Mouse (Mus musculus): ENCODE measurements around the gene 1700007K13Rik. TPM values are rescaled to one million over a fixed set of nuclear protein-coding genes. Genes with fewer than 3 reads are reported as not detected.
"Not testable (repeated sequence)": the region's sequence is repeated elsewhere in the genome, so short reads cannot be mapped to it uniquely, and the experiment has no call there.

1700007K13Rik gene
- polyA plus RNA-seq, 1 experiment from 2014 or later: 0.80 TPM

DNA sequence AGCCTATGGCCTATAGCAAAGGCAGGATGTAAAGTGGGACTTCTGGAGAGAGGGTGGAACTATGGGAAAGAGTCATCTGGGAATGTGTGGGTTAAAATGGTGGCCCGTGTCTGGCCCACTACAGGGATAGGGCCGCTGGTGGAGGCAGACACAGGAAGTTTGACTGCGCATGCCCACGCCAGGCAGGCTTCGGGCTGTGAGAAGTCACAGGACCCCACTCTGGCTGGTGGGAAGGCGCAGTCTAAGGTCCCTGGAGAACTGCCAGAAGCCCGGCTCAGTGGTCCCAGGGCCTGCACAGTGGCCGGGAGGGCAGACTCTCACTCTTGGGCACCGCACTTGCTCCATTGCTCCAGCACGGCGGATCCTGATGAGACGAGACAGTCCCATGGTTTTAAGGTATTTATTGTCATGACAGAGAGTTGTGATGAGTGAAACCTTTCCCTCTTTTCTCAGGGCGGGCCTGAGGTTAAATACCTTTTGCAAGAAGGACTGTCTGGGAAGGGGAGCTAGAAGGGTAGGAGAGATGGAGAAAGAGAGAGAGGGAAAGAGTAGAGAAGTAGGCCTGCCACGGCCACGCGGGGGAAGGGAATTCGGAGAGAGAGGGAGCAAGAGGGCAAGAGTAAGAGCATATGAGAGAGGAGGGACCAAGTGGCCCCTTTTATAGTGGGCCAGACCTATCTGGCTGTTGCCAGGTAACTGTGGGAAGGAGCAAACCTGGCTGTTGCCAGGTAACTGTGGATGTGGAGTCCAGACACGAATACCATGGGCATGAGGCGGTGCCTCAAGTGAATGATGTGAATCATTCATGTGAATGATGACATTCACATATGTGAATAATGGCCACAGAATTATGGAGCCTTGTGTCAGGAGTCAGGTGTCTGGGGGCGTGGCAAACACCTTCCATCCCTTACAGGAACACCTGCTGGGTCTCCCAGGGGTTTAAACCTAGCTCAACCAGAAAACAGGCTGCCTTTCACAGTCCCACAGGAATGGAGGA is 13.4 kb upstream of the 1700007K13Rik start:
- H3K9me3 ChIP-seq (replicated peaks; ENCODE audit: control insufficient read depth, low read length): no peaks in the 10 kb centered on the region
- H3K27me3 ChIP-seq (ENCODE audit: control insufficient read depth, insufficient read depth, low read length): no peaks in the 10 kb centered on the region
- no peak overlapping the region for H3K27ac ChIP-seq (ENCODE audit: low read length)
- WGBS: 62% methylated on average over 20 of the region's 20 CpGs
- 0 out of 2 replicates have a peak overlapping the region, but pooled peaks have one; percentile 9 for H3K9ac ChIP-seq (ENCODE audit: low read length)
- no peak for ATAC-seq (ENCODE audit: insufficient read depth, low FRiP score)
- no peaks in the 10 kb centered on the region for H3K36me3 ChIP-seq (ENCODE audit: control insufficient read depth, insufficient read depth, low read length)
- no peaks in the 10 kb centered on the region for H3K4me1 ChIP-seq (ENCODE audit: control insufficient read depth, insufficient read depth, low read length)
- peak overlapping the region; percentile 24 for H3K4me3 ChIP-seq (replicated peaks; ENCODE audit: low read length)
- H3K4me2 ChIP-seq (ENCODE audit: low read depth, low read length): peak overlapping the region; percentile 22; the same call in 1 of the 2 replicates

DNA sequence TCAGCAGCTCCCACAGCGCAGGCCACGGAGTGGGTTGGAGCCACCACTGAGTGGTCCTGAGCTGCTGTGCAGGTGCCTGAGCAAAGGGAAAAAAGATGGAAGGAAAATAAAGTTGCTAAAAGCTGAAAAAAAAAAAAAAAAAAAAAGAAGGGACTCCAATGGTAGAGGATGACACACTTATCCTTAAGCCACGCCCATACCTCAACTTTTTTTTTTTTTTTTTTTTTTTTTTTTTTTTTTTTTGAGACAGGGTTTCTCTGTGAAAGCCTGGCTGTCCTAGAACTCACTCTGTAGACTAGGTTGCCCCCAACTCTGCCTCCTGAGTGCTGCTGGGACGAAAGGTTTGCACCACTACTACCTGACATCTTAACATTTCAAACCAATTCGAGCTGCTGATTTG is 11.9 kb upstream of the 1700007K13Rik start:
- H3K4me2 ChIP-seq (ENCODE audit: low read depth, low read length); H3K27me3 ChIP-seq (ENCODE audit: control insufficient read depth, insufficient read depth, low read length); H3K36me3 ChIP-seq (ENCODE audit: control insufficient read depth, insufficient read depth, low read length); ATAC-seq (ENCODE audit: insufficient read depth, low FRiP score); H3K4me1 ChIP-seq (ENCODE audit: control insufficient read depth, insufficient read depth, low read length); H3K27ac ChIP-seq (ENCODE audit: low read length); H3K9ac ChIP-seq (ENCODE audit: low read length); H3K9me3 ChIP-seq (replicated peaks; ENCODE audit: control insufficient read depth, low read length); H3K4me3 ChIP-seq (replicated peaks; ENCODE audit: low read length): not testable (repeated sequence)
- 93% methylated on average over 5 of the region's 5 CpGs for WGBS

DNA sequence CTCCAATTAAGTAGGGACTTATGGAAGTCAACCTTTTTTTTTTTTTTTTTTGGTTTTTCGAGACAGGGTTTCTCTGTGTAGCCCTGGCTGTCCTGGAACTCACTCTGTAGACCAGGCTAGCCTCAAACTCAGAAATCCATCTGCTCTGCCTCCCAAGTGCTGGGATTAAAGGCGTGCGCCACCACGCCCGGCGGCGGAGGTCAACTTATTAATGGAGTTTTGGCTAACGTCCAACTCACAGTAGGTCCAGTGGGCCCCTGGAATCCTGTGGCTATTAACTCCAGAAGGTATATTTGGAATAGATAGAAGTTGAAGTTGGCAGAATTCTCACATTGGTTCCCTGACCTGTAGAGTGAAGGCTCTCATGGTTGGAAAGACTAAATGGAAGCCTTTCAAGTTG is 5.9 kb upstream of the 1700007K13Rik start:
- peaks cover 31% of the 10 kb centered on the region for H3K36me3 ChIP-seq (ENCODE audit: control insufficient read depth, insufficient read depth, low read length)
- not testable (repeated sequence) for H3K4me1 ChIP-seq (ENCODE audit: control insufficient read depth, insufficient read depth, low read length); H3K9me3 ChIP-seq (replicated peaks; ENCODE audit: control insufficient read depth, low read length); H3K9ac ChIP-seq (ENCODE audit: low read length); ATAC-seq (ENCODE audit: insufficient read depth, low FRiP score); H3K27me3 ChIP-seq (ENCODE audit: control insufficient read depth, insufficient read depth, low read length); H3K27ac ChIP-seq (ENCODE audit: low read length); H3K4me2 ChIP-seq (ENCODE audit: low read depth, low read length); H3K4me3 ChIP-seq (replicated peaks; ENCODE audit: low read length)
- 91% methylated on average over 8 of the region's 8 CpGs for WGBS

DNA sequence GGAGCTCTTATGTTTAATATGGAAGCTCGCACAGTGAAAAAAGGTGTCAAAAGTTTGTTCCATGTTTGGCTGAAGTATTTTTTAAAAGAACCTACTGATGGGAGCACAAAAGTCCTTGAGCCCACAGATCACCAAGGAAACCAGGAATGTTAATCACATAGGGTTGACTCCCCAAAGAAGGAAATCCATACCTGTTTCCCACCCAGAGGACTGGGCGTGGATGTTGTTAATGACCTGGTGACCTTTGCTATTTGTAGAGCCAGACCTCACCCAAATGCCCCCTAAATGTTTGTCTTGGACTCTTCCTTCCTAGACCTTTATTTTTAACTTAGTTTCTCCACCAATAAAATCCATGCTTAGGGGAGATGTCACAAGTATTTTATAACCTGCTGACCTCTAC is 4.5 kb upstream of the 1700007K13Rik start:
- Histone ChIP-seq H3K4me1 (ENCODE audit: control insufficient read depth, insufficient read depth, low read length) (peaks cover 3% of the 10 kb centered on the region; the same call in 1 of the 2 replicates), H3K9ac (ENCODE audit: low read length) (no peak overlapping the region), H3K27ac (ENCODE audit: low read length) (no peak overlapping the region), H3K27me3 (ENCODE audit: control insufficient read depth, insufficient read depth, low read length) (no peaks in the 10 kb centered on the region), H3K4me3 (replicated peaks; ENCODE audit: low read length) (no peak overlapping the region), H3K4me2 (ENCODE audit: low read depth, low read length) (no peak overlapping the region), H3K9me3 (replicated peaks; ENCODE audit: control insufficient read depth, low read length) (no peaks in the 10 kb centered on the region), H3K36me3 (ENCODE audit: control insufficient read depth, insufficient read depth, low read length) (peaks cover 31% of the 10 kb centered on the region)
- 84% methylated on average over 2 of the region's 2 CpGs for WGBS
- no peak for ATAC-seq (ENCODE audit: insufficient read depth, low FRiP score)

DNA sequence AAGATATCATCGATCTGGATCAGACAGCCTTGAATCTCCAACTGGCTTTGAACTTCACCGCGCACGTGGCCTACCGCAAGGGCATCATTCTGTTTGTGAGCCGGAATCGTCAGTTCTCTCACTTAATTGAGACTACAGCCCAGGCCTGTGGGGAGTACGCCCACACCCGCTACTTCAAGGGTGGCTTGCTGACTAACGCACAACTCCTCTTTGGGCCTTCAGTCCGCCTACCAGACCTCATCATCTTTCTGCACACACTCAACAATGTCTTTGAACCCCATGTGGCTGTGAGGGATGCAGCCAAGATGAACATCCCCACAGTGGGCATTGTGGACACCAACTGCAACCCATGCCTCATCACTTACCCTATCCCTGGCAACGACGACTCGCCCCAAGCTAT is 3.3 kb upstream of the 1700007K13Rik start:
- WGBS: 97% methylated on average over 14 of the region's 14 CpGs
- Histone ChIP-seq H3K4me1 (ENCODE audit: control insufficient read depth, insufficient read depth, low read length) (peaks cover 3% of the 10 kb centered on the region; the same call in 1 of the 2 replicates), H3K4me3 (replicated peaks; ENCODE audit: low read length) (no peak overlapping the region), H3K27ac (ENCODE audit: low read length) (no peak overlapping the region), H3K9ac (ENCODE audit: low read length) (no peak overlapping the region), H3K9me3 (replicated peaks; ENCODE audit: control insufficient read depth, low read length) (no peaks in the 10 kb centered on the region), H3K4me2 (ENCODE audit: low read depth, low read length) (no peak overlapping the region), H3K27me3 (ENCODE audit: control insufficient read depth, insufficient read depth, low read length) (0 out of 2 replicates have a peak, but pooled peaks cover 3% of the 10 kb centered on the region), H3K36me3 (ENCODE audit: control insufficient read depth, insufficient read depth, low read length) (peaks cover 31% of the 10 kb centered on the region)
- no peak for ATAC-seq (ENCODE audit: insufficient read depth, low FRiP score)

DNA sequence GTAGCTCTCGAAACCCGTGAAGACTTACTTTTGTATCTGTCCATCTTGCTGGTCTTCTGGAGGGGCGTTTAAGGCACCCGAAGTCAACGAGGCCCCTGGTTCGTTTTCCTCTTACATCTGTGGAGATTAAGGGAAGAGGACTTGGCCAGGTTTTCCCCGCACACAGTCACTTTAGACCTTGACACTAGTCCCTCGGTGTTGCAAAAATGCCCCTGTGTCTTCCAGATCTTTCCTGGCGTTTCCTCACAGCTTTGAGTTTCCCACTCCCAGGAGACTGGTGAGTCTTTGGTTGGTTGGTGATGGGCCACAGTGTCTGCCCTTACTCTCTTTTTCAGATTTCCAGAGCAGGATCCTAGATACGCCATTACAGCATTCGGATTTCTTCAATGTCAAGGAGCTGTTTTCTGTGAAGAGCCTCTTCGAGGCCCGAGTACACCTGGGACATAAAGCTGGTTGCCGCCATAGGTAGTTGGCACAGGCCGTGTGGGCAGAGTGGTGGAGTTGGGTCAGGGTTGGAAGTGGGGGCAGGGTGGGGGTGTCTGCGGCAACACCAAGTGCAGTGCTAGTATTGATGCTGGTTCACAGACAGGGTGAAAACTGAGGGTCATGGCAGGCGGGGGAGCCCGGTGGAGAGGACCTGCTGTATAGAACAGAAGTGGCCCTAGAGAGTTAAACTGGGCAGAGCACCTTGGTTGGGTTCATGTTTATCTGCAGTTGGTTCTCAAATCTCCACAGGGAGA is 2.5 kb upstream of the 1700007K13Rik start:
- peaks cover 31% of the 10 kb centered on the region for H3K36me3 ChIP-seq (ENCODE audit: control insufficient read depth, insufficient read depth, low read length)
- ATAC-seq (ENCODE audit: insufficient read depth, low FRiP score): no peak
- 54% methylated on average over 18 of the region's 18 CpGs for WGBS
- H3K4me2 ChIP-seq (ENCODE audit: low read depth, low read length): peak overlapping the region; percentile 88
- peak overlapping the region; percentile 98 for H3K9ac ChIP-seq (ENCODE audit: low read length)
- H3K9me3 ChIP-seq (replicated peaks; ENCODE audit: control insufficient read depth, low read length): no peaks in the 10 kb centered on the region
- peak overlapping the region; percentile 95 for H3K4me3 ChIP-seq (replicated peaks; ENCODE audit: low read length)
- 0 out of 2 replicates have a peak, but pooled peaks cover 3% of the 10 kb centered on the region for H3K27me3 ChIP-seq (ENCODE audit: control insufficient read depth, insufficient read depth, low read length)
- H3K27ac ChIP-seq (ENCODE audit: low read length): no peak overlapping the region
- H3K4me1 ChIP-seq (ENCODE audit: control insufficient read depth, insufficient read depth, low read length): peaks cover 3% of the 10 kb centered on the region; the same call in 1 of the 2 replicates

DNA sequence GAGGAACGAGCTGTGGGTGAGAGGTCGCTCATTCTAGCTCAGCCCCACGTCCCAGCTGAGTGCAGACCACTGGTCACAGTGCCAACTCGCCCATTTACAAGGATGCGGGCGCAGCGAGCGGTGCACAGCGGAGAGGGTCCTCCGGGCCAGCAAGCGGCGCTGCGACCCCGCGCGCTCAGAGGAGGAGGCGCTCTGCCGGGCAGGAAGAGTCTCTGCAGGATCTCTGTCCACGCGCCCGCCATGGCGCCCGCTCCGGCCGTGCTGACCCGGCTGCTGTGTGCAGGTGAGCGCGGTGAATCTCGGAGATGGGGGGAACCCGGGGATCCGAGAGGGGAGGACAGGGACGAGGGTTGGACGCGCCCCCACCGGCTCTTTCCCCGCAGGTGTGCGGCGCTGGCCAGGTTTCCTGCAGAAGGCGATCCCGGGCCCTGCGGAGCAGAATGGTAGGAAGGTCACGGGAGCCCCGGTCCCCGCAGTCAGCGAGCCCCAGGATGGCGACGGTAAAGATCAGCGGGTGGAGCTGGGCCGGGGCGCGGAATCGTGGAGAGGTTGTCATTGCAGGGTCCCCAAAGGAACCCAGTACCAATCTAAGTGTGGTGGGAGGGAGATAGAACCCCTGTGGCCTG is 1.8 kb upstream of the 1700007K13Rik start, which contains the start of gene Mrps2:
Gene Mrps2 (plus strand): TSS at position 207 of the 626 bp plus-strand sequence.
- Histone ChIP-seq H3K4me2 (ENCODE audit: low read depth, low read length) (peak within 1 kb of the TSS; percentile 88), H3K9ac (ENCODE audit: low read length) (peak within 1 kb of the TSS; percentile 98), H3K9me3 (replicated peaks; ENCODE audit: control insufficient read depth, low read length) (no peaks in the 10 kb centered on the region), H3K4me3 (replicated peaks; ENCODE audit: low read length) (peak within 1 kb of the TSS; percentile 95), H3K36me3 (ENCODE audit: control insufficient read depth, insufficient read depth, low read length) (peaks cover 30% of the 10 kb centered on the region), H3K27ac (ENCODE audit: low read length) (peak within 1 kb of the TSS; percentile 22; the same call in 1 of the 2 replicates), H3K27me3 (ENCODE audit: control insufficient read depth, insufficient read depth, low read length) (0 out of 2 replicates have a peak, but pooled peaks cover 3% of the 10 kb centered on the region), H3K4me1 (ENCODE audit: control insufficient read depth, insufficient read depth, low read length) (peaks cover 3% of the 10 kb centered on the region; the same call in 1 of the 2 replicates)
- WGBS: under 1% methylated on average over 52 of the region's 52 CpGs
- peak; percentile 93 for ATAC-seq (ENCODE audit: insufficient read depth, low FRiP score)

DNA sequence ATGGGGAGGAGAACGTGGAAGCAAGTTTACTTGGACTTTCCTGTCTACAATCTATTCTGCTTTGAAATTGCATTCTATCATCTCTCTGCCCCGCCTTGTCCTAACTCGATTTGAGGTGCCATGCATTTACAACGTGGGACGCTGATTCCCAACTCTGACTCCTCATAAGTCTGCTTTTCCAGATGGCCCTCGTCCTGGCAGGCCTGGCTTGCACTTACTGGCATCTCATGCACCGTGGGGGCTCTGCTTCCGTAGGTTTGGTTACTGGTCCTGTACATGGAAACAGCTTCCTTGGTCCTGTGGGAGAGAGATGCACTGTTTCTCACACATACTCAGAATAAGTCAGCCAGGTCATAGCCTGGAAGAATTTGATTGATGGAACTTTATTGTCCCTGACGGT is 1.2 kb downstream of the 1700007K13Rik start:
- no peak overlapping the region for H3K4me2 ChIP-seq (ENCODE audit: low read depth, low read length)
- H3K36me3 ChIP-seq (ENCODE audit: control insufficient read depth, insufficient read depth, low read length): peaks cover 10% of the 10 kb centered on the region
- H3K9ac ChIP-seq (ENCODE audit: low read length): no peak overlapping the region
- no peak overlapping the region for H3K27ac ChIP-seq (ENCODE audit: low read length)
- no peaks in the 10 kb centered on the region for H3K9me3 ChIP-seq (replicated peaks; ENCODE audit: control insufficient read depth, low read length)
- no peak for ATAC-seq (ENCODE audit: insufficient read depth, low FRiP score)
- H3K4me1 ChIP-seq (ENCODE audit: control insufficient read depth, insufficient read depth, low read length): peaks cover 3% of the 10 kb centered on the region; the same call in 1 of the 2 replicates
- 0 out of 2 replicates have a peak, but pooled peaks cover 3% of the 10 kb centered on the region for H3K27me3 ChIP-seq (ENCODE audit: control insufficient read depth, insufficient read depth, low read length)
- no peak overlapping the region for H3K4me3 ChIP-seq (replicated peaks; ENCODE audit: low read length)
- 78% methylated on average over 9 of the region's 9 CpGs for WGBS

Measured in stomach, embryonic 16.5 days (tissue).